Mouse (Mus musculus) heart, embryonic 13.5 days (tissue): Measurements from ENCODE around the gene Aldh1b1. TPM values are rescaled to one million over a fixed set of nuclear protein-coding genes. Genes with fewer than 3 reads are reported as not detected.
A peak's percentile ranks its signal among the peaks of the same experiment; 100 is the strongest.

ENCODE experiments used
- ATAC-seq: fragments of 200-750 bp; cut with Nextera tagmentation; 2 replicates; pipeline ENCODE4 v1.8.0; 2017; ENCODE audit warnings: moderate TSS enrichment; ENCODE audit not compliant: insufficient number of reproducible peaks, low FRiP score, low TSS enrichment; ENCODE audit errors: extremely low read depth
- H3K27ac ChIP-seq: fragments of 300-500 bp; sonication (generic); replicated peaks from 2 replicates; pipeline ENCODE4 v1.5.1; 2015; ENCODE audit warnings: moderate library complexity, mild to moderate bottlenecking, inconsistent platforms
- H3K27me3 ChIP-seq: fragments of 300-500 bp; sonication (generic); replicated peaks from 2 replicates; pipeline ENCODE4 v1.6.1; 2015; ENCODE audit warnings: mild to moderate bottlenecking, inconsistent platforms
- H3K36me3 ChIP-seq: fragments of 300-500 bp; sonication (generic); 2 replicates; pipeline ENCODE4 v1.6.1; 2015; ENCODE audit warnings: mild to moderate bottlenecking, inconsistent platforms
- H3K4me1 ChIP-seq: fragments of 300-500 bp; sonication (generic); 2 replicates; pipeline ENCODE4 v1.6.1; 2015; ENCODE audit warnings: inconsistent platforms
- H3K4me2 ChIP-seq: fragments of 300-500 bp; sonication (generic); 2 replicates; pipeline ENCODE4 v1.6.1; 2015; ENCODE audit warnings: inconsistent platforms, mild to moderate bottlenecking, moderate library complexity
- H3K4me3 ChIP-seq: fragments of 300-500 bp; sonication (generic); 2 replicates; pipeline ENCODE4 v1.5.1; 2015; ENCODE audit warnings: moderate library complexity, mild to moderate bottlenecking, inconsistent platforms
- H3K9ac ChIP-seq: fragments of 300-500 bp; sonication (generic); 2 replicates; pipeline ENCODE4 v1.6.1; 2015; ENCODE audit warnings: inconsistent platforms, mild to moderate bottlenecking, moderate library complexity
- H3K9me3 ChIP-seq: fragments of 300-500 bp; sonication (generic); 2 replicates; pipeline ENCODE4 v1.6.1; 2016; ENCODE audit warnings: inconsistent platforms
- WGBS: fragments of 180-500 bp; shearing (Covaris S2); methylation state at CpG from one replicate; pipeline ENCODE4 v1.1.7; 2015; ENCODE audit warnings: mixed read lengths; 5-methylcytosine and 5-hydroxymethylcytosine counted together
- polyA plus RNA-seq: library from polyadenylated mRNA; unstranded; fragments of >200 nt; fragmentation: Nextera tagmentation; extraction: Ambion mirVana; gene quantifications from 2 replicates; pipeline ENCODE4 v1.2.1, GENCODE M21; 2015

Gene Aldh1b1
- polyA plus RNA-seq, 1 experiment from 2014 or later, result 121 TPM

GRCm38 (mm10) chr4:45764141-45764494 is 34.7 kb upstream of the Aldh1b1 start:
- 3% methylated on average over 10 of the region's 10 CpGs for WGBS
- H3K4me2 ChIP-seq, result peak overlapping the region; percentile 62
- peaks cover 72% of the 10 kb centered on the region for H3K4me1 ChIP-seq
- peak overlapping the region; percentile 31 for H3K4me3 ChIP-seq
- no peak for ATAC-seq
- peak overlapping the region; percentile 59 for H3K27ac ChIP-seq
- no peaks in the 10 kb centered on the region for H3K36me3 ChIP-seq
- H3K9ac ChIP-seq, result peak overlapping the region; percentile 47
- peaks cover 40% of the 10 kb centered on the region for H3K27me3 ChIP-seq
- no peaks in the 10 kb centered on the region for H3K9me3 ChIP-seq

GRCm38 (mm10) chr4:45765121-45765564 is 33.7 kb upstream of the Aldh1b1 start:
- Histone ChIP-seq H3K27ac (no peak overlapping the region; the same call in 1 of the 2 replicates), H3K4me3 (no peak overlapping the region)
- 4% methylated on average over 16 of the region's 16 CpGs for WGBS

GRCm38 (mm10) chr4:45765565-45766201 is 33.1 kb upstream of the Aldh1b1 start:
- 10% methylated on average over 16 of the region's 18 CpGs for WGBS
- peak overlapping the region; percentile 12 for H3K9ac ChIP-seq
- no peak for ATAC-seq

More at GRCm38 (mm10) chr4:45765121-45765564, 33.7 kb upstream of the Aldh1b1 start:
- Histone ChIP-seq H3K9me3 (no peaks in the 10 kb centered on the region), H3K4me2 (peak overlapping the region; percentile 62), H3K27me3 (peaks cover 42% of the 10 kb centered on the region), H3K36me3 (no peaks in the 10 kb centered on the region), H3K9ac (peak overlapping the region; percentile 12), H3K4me1 (peaks cover 79% of the 10 kb centered on the region)
- no peak for ATAC-seq

GRCm38 (mm10) chr4:45766774-45767173 is 32.0 kb upstream of the Aldh1b1 start:
- Histone ChIP-seq H3K4me2 (no peak overlapping the region), H3K36me3 (no peaks in the 10 kb centered on the region), H3K27me3 (peaks cover 42% of the 10 kb centered on the region), H3K9me3 (no peaks in the 10 kb centered on the region), H3K4me1 (peaks cover 94% of the 10 kb centered on the region), H3K9ac (no peak overlapping the region), H3K4me3 (no peak overlapping the region), H3K27ac (0 out of 2 replicates have a peak overlapping the region, but pooled peaks have one; percentile 51)
- 43% methylated on average over 7 of the region's 7 CpGs for WGBS
- no peak for ATAC-seq

More at GRCm38 (mm10) chr4:45765565-45766201, 33.1 kb upstream of the Aldh1b1 start:
- H3K27me3 ChIP-seq, result peaks cover 42% of the 10 kb centered on the region
- no peaks in the 10 kb centered on the region for H3K9me3 ChIP-seq
- peak overlapping the region; percentile 62 for H3K4me2 ChIP-seq
- peak overlapping the region; percentile 13; the same call in 1 of the 2 replicates for H3K27ac ChIP-seq
- no peak overlapping the region; the same call in 1 of the 2 replicates for H3K4me3 ChIP-seq
- H3K36me3 ChIP-seq, result no peaks in the 10 kb centered on the region
- H3K4me1 ChIP-seq, result peaks cover 84% of the 10 kb centered on the region

- Histone ChIP-seq H3K9ac (no peak overlapping the region), H3K9me3 (no peaks in the 10 kb centered on the region), H3K4me1 (peaks cover 90% of the 10 kb centered on the region), H3K27ac (peak overlapping the region; percentile 56), H3K4me3 (no peak overlapping the region), H3K4me2 (no peak overlapping the region), H3K27me3 (peaks cover 47% of the 10 kb centered on the region), H3K36me3 (no peaks in the 10 kb centered on the region)
- peak; percentile 59; the same call in 1 of the 2 replicates for ATAC-seq
- 16% methylated on average over 11 of the region's 11 CpGs for WGBS
Observed at GRCm38 (mm10) chr4:45767891-45768558, 30.8 kb upstream of the Aldh1b1 start.

GRCm38 (mm10) chr4:45769141-45769540 is 29.7 kb upstream of the Aldh1b1 start:
- no peak for ATAC-seq
- H3K27ac ChIP-seq, result peak overlapping the region; percentile 56
- WGBS, result 43% methylated on average over 10 of the region's 10 CpGs
- peak overlapping the region; percentile 42; the same call in 1 of the 2 replicates for H3K9ac ChIP-seq
- no peak overlapping the region for H3K4me3 ChIP-seq
- H3K4me1 ChIP-seq, result peaks cover 79% of the 10 kb centered on the region
- H3K36me3 ChIP-seq, result no peaks in the 10 kb centered on the region
- H3K4me2 ChIP-seq, result no peak overlapping the region
- peaks cover 46% of the 10 kb centered on the region for H3K27me3 ChIP-seq
- no peaks in the 10 kb centered on the region for H3K9me3 ChIP-seq

- peaks cover 39% of the 10 kb centered on the region for H3K27me3 ChIP-seq
- 21% methylated on average over 10 of the region's 10 CpGs for WGBS
- H3K27ac ChIP-seq, result peak overlapping the region; percentile 56
- H3K4me1 ChIP-seq, result peaks cover 71% of the 10 kb centered on the region
- peak overlapping the region; percentile 45; the same call in 1 of the 2 replicates for H3K9ac ChIP-seq
- ATAC-seq, result no peak
- no peaks in the 10 kb centered on the region for H3K36me3 ChIP-seq
- no peaks in the 10 kb centered on the region for H3K9me3 ChIP-seq
- H3K4me2 ChIP-seq, result no peak overlapping the region
- H3K4me3 ChIP-seq, result no peak overlapping the region
Observed at GRCm38 (mm10) chr4:45769791-45770637, 28.8 kb upstream of the Aldh1b1 start.

GRCm38 (mm10) chr4:45770638-45771033 is 28.2 kb upstream of the Aldh1b1 start:
- peaks cover 64% of the 10 kb centered on the region for H3K4me1 ChIP-seq
- no peak overlapping the region for H3K4me3 ChIP-seq
- H3K36me3 ChIP-seq, result no peaks in the 10 kb centered on the region
- peak overlapping the region; percentile 45; the same call in 1 of the 2 replicates for H3K9ac ChIP-seq
- 32% methylated on average over 4 of the region's 4 CpGs for WGBS
- no peak overlapping the region for H3K27ac ChIP-seq
- H3K27me3 ChIP-seq, result peaks cover 33% of the 10 kb centered on the region
- no peaks in the 10 kb centered on the region for H3K9me3 ChIP-seq
- no peak overlapping the region for H3K4me2 ChIP-seq
- ATAC-seq, result no peak

GRCm38 (mm10) chr4:45771173-45771572 is 27.6 kb upstream of the Aldh1b1 start:
- Histone ChIP-seq H3K27me3 (peaks cover 33% of the 10 kb centered on the region), H3K4me2 (no peak overlapping the region), H3K36me3 (no peaks in the 10 kb centered on the region), H3K4me3 (no peak overlapping the region), H3K9me3 (no peaks in the 10 kb centered on the region), H3K27ac (no peak overlapping the region), H3K4me1 (peaks cover 59% of the 10 kb centered on the region), H3K9ac (0 out of 2 replicates have a peak overlapping the region, but pooled peaks have one; percentile 11)
- no peak for ATAC-seq
- WGBS, result 36% methylated on average over 8 of the region's 8 CpGs

- H3K4me3 ChIP-seq, result no peak overlapping the region
- H3K27ac ChIP-seq, result no peak overlapping the region
- H3K4me1 ChIP-seq, result peaks cover 55% of the 10 kb centered on the region
- no peak overlapping the region for H3K4me2 ChIP-seq
- no peaks in the 10 kb centered on the region for H3K9me3 ChIP-seq
- peaks cover 30% of the 10 kb centered on the region for H3K27me3 ChIP-seq
- no peak for ATAC-seq
- 10% methylated on average over 5 of the region's 5 CpGs for WGBS
- no peaks in the 10 kb centered on the region for H3K36me3 ChIP-seq
- no peak overlapping the region for H3K9ac ChIP-seq
Observed at GRCm38 (mm10) chr4:45771619-45772018, 27.2 kb upstream of the Aldh1b1 start.

GRCm38 (mm10) chr4:45783671-45784070 is 15.2 kb upstream of the Aldh1b1 start:
- H3K4me3 ChIP-seq, result no peak overlapping the region
- ATAC-seq, result no peak
- WGBS, result 40% methylated on average over 1 of the region's 1 CpGs

More at GRCm38 (mm10) chr4:45783671-45784070, 15.2 kb upstream of the Aldh1b1 start:
- no peaks in the 10 kb centered on the region for H3K9me3 ChIP-seq
- no peak overlapping the region for H3K4me2 ChIP-seq
- no peaks in the 10 kb centered on the region for H3K36me3 ChIP-seq
- peaks cover 34% of the 10 kb centered on the region for H3K4me1 ChIP-seq
- peaks cover 24% of the 10 kb centered on the region for H3K27me3 ChIP-seq
- no peak overlapping the region for H3K9ac ChIP-seq
- H3K27ac ChIP-seq, result no peak overlapping the region
